9 mouse cellular contexts compared by ENCODE assay signal in the genomic region with DNA sequence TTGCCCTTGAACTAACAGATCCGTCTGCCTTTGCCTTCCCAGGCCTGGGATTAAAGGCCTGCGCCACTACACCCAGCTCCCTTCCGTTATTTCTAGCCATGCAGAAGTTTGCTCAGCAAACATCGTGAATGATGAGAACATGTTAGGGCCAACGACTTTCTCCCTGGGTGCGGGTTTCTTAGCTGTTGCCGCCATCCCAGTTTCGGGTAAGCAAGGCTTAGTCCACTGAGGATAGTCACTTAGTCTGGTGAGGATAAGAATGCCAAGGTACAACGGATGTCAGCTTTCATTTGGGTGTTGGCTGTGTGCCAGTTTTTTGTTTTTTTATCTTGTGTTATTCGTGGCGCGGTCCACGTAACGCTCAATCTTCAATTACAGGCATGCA. TPM values are rescaled to one million over a fixed set of nuclear protein-coding genes. Genes with fewer than 3 reads are reported as not detected.
DNase-seq lines count a peak whose midpoint lies in the region; ATAC-seq and TF ChIP-seq lines count a peak whose summit lies in the region.
"Had no signal": no experiment of that assay in that cellular context is flagged by ENCODE, and none has a peak within 500 bp of the region (broad histone marks: within the 10 kb centered on the region; RNA-seq: fewer than 3 reads in every experiment).

No protein-coding gene starts in this region.

- dilution Hi-C loops in CH12.LX (cut with MboI; ENCODE audit: extremely low pct_ligation_motif_present, extremely low pct_unique_long_range_greater_than_20kb, low sequenced_read_pairs) = no loop called here

- WGBS in bone marrow, adult 2 months = 34% methylated on average over 14 of the region's 14 CpGs
- 16% methylated on average over 14 of the region's 14 CpGs for WGBS in heart, embryonic 16.5 days
- 10% methylated on average over 14 of the region's 14 CpGs for WGBS in lung, adult 2 months

- H3K9ac ChIP-seq in CH12.LX (ENCODE audit: insufficient read depth, low read depth) = peak overlapping the region; percentile 66
- peak overlapping the region; percentile 85 for H3K9ac ChIP-seq in heart, embryonic 16.5 days (ENCODE audit: low read length)

- H3K36me3 ChIP-seq in CH12.LX (replicated peaks in 1 of 2; ENCODE audit: control insufficient read depth in 1 of 2, insufficient read depth in 1 of 2, low read length in 1 of 2) = peaks cover 15 to 35% of the 10 kb centered on the region in 2 experiments
- H3K36me3 ChIP-seq in heart, embryonic 16.5 days (ENCODE audit: control insufficient read depth, insufficient read depth) = peaks cover 15% of the 10 kb centered on the region

- ATAC-seq in erythroblast, adult 5-6 weeks (replicated peaks; ENCODE audit: low FRiP score, poor library complexity, severe bottlenecking) = peak; percentile 57
- ATAC-seq in heart, embryonic 16.5 days (replicated peaks; ENCODE audit: extremely low read depth, insufficient read depth, low FRiP score) = peak; percentile 64

- H3K79me2 ChIP-seq in CH12.LX (replicated peaks; ENCODE audit: control insufficient read depth, extremely low read depth, insufficient read depth, poor library complexity, severe bottlenecking) = peaks cover 20% of the 10 kb centered on the region

- no peak for TF ChIP-seq CTCF in CH12.LX (conservative IDR thresholded peaks at IDR 0.05 in 1 of 2, IDR thresholded peaks at IDR 0.05 in 1 of 2; ENCODE audit: low read depth in 2 of 2, low read length in 2 of 2)
- no peak for TF ChIP-seq CTCF in bone marrow, adult 2 months (IDR thresholded peaks at IDR 0.05; ENCODE audit: control insufficient read depth, insufficient read depth, low read length)
- TF ChIP-seq CTCF in lung, adult 2 months (IDR thresholded peaks at IDR 0.05; ENCODE audit: insufficient read depth, low read length) = no peak

- no peak for TF ChIP-seq EP300 in CH12.LX (IDR thresholded peaks at IDR 0.05; ENCODE audit: low read length)

- in situ Hi-C loops in CH12.LX (cut with MboI; ENCODE audit: low pct_ligation_motif_present, low pct_unique_long_range_greater_than_20kb, low sequenced_read_pairs) = loop anchor here (10.0 kb wide), 1 partner anchor 92 kb away; no protein-coding TSS in a partner anchor

- peak overlapping the region; percentile 96 for H3K27ac ChIP-seq in CH12.LX (ENCODE audit: insufficient read depth, low read depth)
- H3K27ac ChIP-seq in bone marrow, adult 2 months (ENCODE audit: control insufficient read depth, insufficient read depth, low read depth, low read length, poor library complexity) = peak overlapping the region; percentile 56
- H3K27ac ChIP-seq in heart, embryonic 16.5 days (ENCODE audit: low read length) = peak overlapping the region; percentile 94

- no peaks in the 10 kb centered on the region for H3K27me3 ChIP-seq in CH12.LX (replicated peaks)
- no peaks in the 10 kb centered on the region for H3K27me3 ChIP-seq in heart, embryonic 16.5 days (ENCODE audit: control insufficient read depth, insufficient read depth, low read length)

- H3K4me3 ChIP-seq in CH12.LX (replicated peaks in 1 of 3; ENCODE audit: low read depth in 2 of 3, low read length in 2 of 3, poor library complexity in 1 of 3) = peak overlapping the region; percentile 62 to 97 (median 73)
- peak overlapping the region; percentile 90 for H3K4me3 ChIP-seq in bone marrow, adult 2 months (replicated peaks; ENCODE audit: control insufficient read depth, low read depth, low read length)
- peak overlapping the region; percentile 96 for H3K4me3 ChIP-seq in heart, embryonic 16.5 days (ENCODE audit: low read length)
- peak overlapping the region; percentile 82 for H3K4me3 ChIP-seq in lung, adult 2 months (replicated peaks; ENCODE audit: extremely low read depth, low read depth, low read length)

- no peak for TF ChIP-seq RAD21 in CH12.LX (IDR thresholded peaks at IDR 0.05; ENCODE audit: low read depth, low read length)

- H3K9me3 ChIP-seq in CH12.LX (replicated peaks; ENCODE audit: low read length) = no peaks in the 10 kb centered on the region
- H3K9me3 ChIP-seq in heart, embryonic 16.5 days (replicated peaks; ENCODE audit: control insufficient read depth, low read length) = no peaks in the 10 kb centered on the region

- no peak for TF ChIP-seq POLR2A in CH12.LX (IDR thresholded peaks at IDR 0.05; ENCODE audit: low read depth, low read length)
- TF ChIP-seq POLR2A in bone marrow, adult 2 months (IDR thresholded peaks at IDR 0.05; ENCODE audit: borderline replicate concordance, control insufficient read depth, low read depth, low read length) = no peak
- no peak for TF ChIP-seq POLR2A in lung, adult 2 months (IDR thresholded peaks at IDR 0.05; ENCODE audit: borderline replicate concordance, extremely low read depth, low read depth, low read length)

- peak overlapping the region; percentile 94 for H3K4me2 ChIP-seq in CH12.LX (ENCODE audit: insufficient read depth, low read depth, poor library complexity, severe bottlenecking)
- H3K4me2 ChIP-seq in heart, embryonic 16.5 days (ENCODE audit: low read depth, low read length) = peak overlapping the region; percentile 72

- peaks cover 0 to 26% of the 10 kb centered on the region in 2 experiments; a peak in 2 of 4 replicates for H3K4me1 ChIP-seq in CH12.LX (ENCODE audit: control insufficient read depth in 1 of 2, insufficient read depth in 2 of 2)
- no peaks in the 10 kb centered on the region for H3K4me1 ChIP-seq in bone marrow, adult 2 months (ENCODE audit: control insufficient read depth, insufficient read depth, low read length)
- H3K4me1 ChIP-seq in heart, embryonic 16.5 days (ENCODE audit: control insufficient read depth, insufficient read depth, low read length) = peaks cover 12% of the 10 kb centered on the region
- H3K4me1 ChIP-seq in lung, adult 2 months (ENCODE audit: control insufficient read depth, insufficient read depth, low read length) = peaks cover 9% of the 10 kb centered on the region

- DNase-seq in CH12.LX (ENCODE audit: extremely low read depth) = peak; percentile 57
- peak; percentile 35 to 50 for DNase-seq in kidney, postnatal 25 days
- peak; percentile 66 for DNase-seq in lung, adult 2 months
- DNase-seq in ovary, adult 18-20 months (ENCODE audit: low spot score) = peak; percentile 2
- peak; percentile 15 to 23 for DNase-seq in thymus, postnatal 36 days

TF ChIP-seq in CH12.LX, 34 proteins besides CTCF, POLR2A, EP300 and RAD21 (continues in another document):
- TF ChIP-seq SIN3A (IDR thresholded peaks at IDR 0.05; ENCODE audit: low read length) (0 out of 2 replicates have a peak, but pooled peaks have one; percentile 42), IRF4 (IDR thresholded peaks at IDR 0.05; ENCODE audit: low read depth, low read length) (no peak), JUN (IDR thresholded peaks at IDR 0.05; ENCODE audit: insufficient read depth, low read depth, low read length) (no peak), MAX (IDR thresholded peaks at IDR 0.05; ENCODE audit: low read length) (no peak), PAX5 (IDR thresholded peaks at IDR 0.05; ENCODE audit: low read length) (no peak), ZMIZ1 (IDR thresholded peaks at IDR 0.05; ENCODE audit: low read depth, low read length) (peak; percentile 43; the same call in 1 of the 2 replicates), TBP (conservative IDR thresholded peaks at IDR 0.05; ENCODE audit: low read depth, low read length) (peak; percentile 72), SMC3 (IDR thresholded peaks at IDR 0.05; ENCODE audit: low read depth, low read length) (no peak), MYC (IDR thresholded peaks at IDR 0.05; ENCODE audit: low read depth, low read length) (no peak), MAFK (IDR thresholded peaks at IDR 0.05; ENCODE audit: insufficient replicate concordance, low read length) (no peak), E2F4 (IDR thresholded peaks at IDR 0.05; ENCODE audit: insufficient replicate concordance, low read depth, low read length) (no peak), HCFC1 (IDR thresholded peaks at IDR 0.05; ENCODE audit: low read depth, low read length) (no peak), UBTF (IDR thresholded peaks at IDR 0.05; ENCODE audit: low read depth, low read length) (no peak), ZC3H11A (IDR thresholded peaks at IDR 0.05; ENCODE audit: low read depth, low read length) (no peak), CHD1 (IDR thresholded peaks at IDR 0.05; ENCODE audit: low read depth, low read length) (no peak), ZKSCAN1 (IDR thresholded peaks at IDR 0.05; ENCODE audit: borderline replicate concordance, low read depth, low read length) (no peak), MXI1 (IDR thresholded peaks at IDR 0.05; ENCODE audit: low read depth, low read length) (no peak), RCOR1 (conservative IDR thresholded peaks at IDR 0.05; ENCODE audit: low read depth, low read length) (no peak)

RNA-seq across cellular contexts. Expression of gene Cir1, which starts 0.6 kb away (rescaled TPM):
- total RNA-seq in CH12.LX (2012; rRNA removed) = 4.8 and 5.2 TPM in 2 replicates
- total RNA-seq in CH12.LX (2014; rRNA removed) = 3.8 and 4.6 TPM in 2 replicates
- 14.3 and 15.6 TPM in 2 replicates for polyA plus RNA-seq in CH12.LX (2012; ENCODE audit: insufficient read length, low read depth)
- 15.1 and 23.3 TPM in 2 replicates for polyA plus RNA-seq in bone marrow, adult 2 months (2011; ENCODE audit: insufficient read depth, insufficient read length, low replicate concordance, missing spikeins)
- 57.6 and 67.9 TPM in 2 replicates for total RNA-seq in erythroblast, adult 5-6 weeks (2015; ENCODE audit: low replicate concordance)
- 76.7 and 127 TPM in 2 replicates for total RNA-seq in erythroblast, adult 5-6 weeks (2017; ENCODE audit: low replicate concordance)
- 13.3 and 14.2 TPM in 2 replicates for polyA plus RNA-seq in heart, embryonic 16.5 days (2015; fragmentation: Nextera tagmentation; extraction: Ambion mirVana)
- polyA plus RNA-seq in lung, adult 2 months (2012; rRNA removed) = 2.1 and 4.3 TPM in 2 replicates

RNA-seq across cellular contexts. Expression of gene Scrn3, which starts 0.7 kb away (rescaled TPM):
- 6.0 and 6.6 TPM in 2 replicates for total RNA-seq in CH12.LX (2012; rRNA removed)
- 10.2 and 11.1 TPM in 2 replicates for total RNA-seq in CH12.LX (2014; rRNA removed)
- 14.8 and 19.2 TPM in 2 replicates for polyA plus RNA-seq in CH12.LX (2012; ENCODE audit: insufficient read length, low read depth)
- 25.6 and 33.7 TPM in 2 replicates for polyA plus RNA-seq in bone marrow, adult 2 months (2011; ENCODE audit: insufficient read depth, insufficient read length, low replicate concordance, missing spikeins)
- total RNA-seq in erythroblast, adult 5-6 weeks (2015; ENCODE audit: low replicate concordance) = 19.2 and 21.1 TPM in 2 replicates
- 32.5 and 33.6 TPM in 2 replicates for total RNA-seq in erythroblast, adult 5-6 weeks (2017; ENCODE audit: low replicate concordance)
- polyA plus RNA-seq in heart, embryonic 16.5 days (2015; fragmentation: Nextera tagmentation; extraction: Ambion mirVana) = 15.6 and 19.2 TPM in 2 replicates
- polyA plus RNA-seq in lung, adult 2 months (2012; rRNA removed) = 5.5 and 8.9 TPM in 2 replicates

RNA-seq across cellular contexts. Expression of gene Sp9, which starts 41.4 kb away (rescaled TPM):
- total RNA-seq in CH12.LX (2012; rRNA removed) (0.13 and 0.55 TPM in 2 replicates), CH12.LX (2014; rRNA removed) (not detected in 2 replicates)
- polyA plus RNA-seq in CH12.LX (2012; ENCODE audit: insufficient read length, low read depth) = not detected in 2 replicates
- polyA plus RNA-seq in bone marrow, adult 2 months (2011; ENCODE audit: insufficient read depth, insufficient read length, low replicate concordance, missing spikeins) = not detected in 2 replicates
- total RNA-seq in erythroblast, adult 5-6 weeks (2015; ENCODE audit: low replicate concordance) = not detected in 2 replicates
- total RNA-seq in erythroblast, adult 5-6 weeks (2017; ENCODE audit: low replicate concordance) = 0.51 TPM in 1 of 2 replicates, not detected in the other
- not detected in 2 replicates for polyA plus RNA-seq in heart, embryonic 16.5 days (2015; fragmentation: Nextera tagmentation; extraction: Ambion mirVana)
- not detected in 2 replicates for polyA plus RNA-seq in lung, adult 2 months (2012; rRNA removed)
- total RNA-seq: hematopoietic stem cell, adult 5-6 weeks had no signal

Comparison
In these comparisons a context has a peak if more than half of its experiments do, and no peak if none do; other contexts are left out.
1. Peak in every context shown above with its lines: DNase-seq, ATAC-seq, H3K4me3 ChIP-seq and H3K27ac ChIP-seq.
2. DNase-seq: peak in every context shown above with its lines; median percentile 66 in lung, adult 2 months; 57 in CH12.LX; 42 in kidney, postnatal 25 days; 19 in thymus, postnatal 36 days; 2 in ovary, adult 18-20 months.